ENCODE assay signal across 8 mouse cellular contexts in genomic region chr19:4441621-4442161, GRCm38 (mm10). TPM values are rescaled to one million over a fixed set of nuclear protein-coding genes. Genes with fewer than 3 reads are reported as not detected.
A peak's percentile ranks its signal among the peaks of the same experiment; 100 is the strongest.
DNase-seq lines count a peak whose midpoint lies in the region; ATAC-seq and TF ChIP-seq lines count a peak whose summit lies in the region.

No protein-coding gene starts in this region.

- H3K27ac ChIP-seq in limb, embryonic 15.5 days = peak overlapping the region; percentile 22; the same call in 1 of the 2 replicates
- H3K27ac ChIP-seq in stomach, embryonic 15.5 days = peak overlapping the region; percentile 70

- ATAC-seq in limb, embryonic 15.5 days (ENCODE audit: insufficient number of reproducible peaks, low FRiP score, low TSS enrichment, low read depth) = peak; percentile 57; the same call in 1 of the 2 replicates
- ATAC-seq in stomach, embryonic 15.5 days (ENCODE audit: insufficient read depth, low FRiP score, low read depth) = peak; percentile 66

- WGBS in limb, embryonic 15.5 days = 25% methylated on average over 10 of the region's 10 CpGs
- 23% methylated on average over 10 of the region's 10 CpGs for WGBS in stomach, embryonic 15.5 days

- peak; percentile 58 for DNase-seq in adrenal gland, adult 2 months
- no peak for DNase-seq in adrenal gland, postnatal 25 days
- DNase-seq in brain, embryonic 14.5 days (ENCODE audit: low read depth) = peak; percentile 22
- DNase-seq in heart, postnatal 14 days = peak; percentile 33 to 34
- DNase-seq in frontal cortex, postnatal 25 days (ENCODE audit: low spot score in 2 of 2) = no peak
- DNase-seq in thymus, postnatal 10 days (ENCODE audit: low spot score in 2 of 2) = no peak

- no peak overlapping the region for H3K4me2 ChIP-seq in limb, embryonic 15.5 days
- peak overlapping the region; percentile 14; the same call in 1 of the 2 replicates for H3K4me2 ChIP-seq in stomach, embryonic 15.5 days

- no peak for TF ChIP-seq POLR2A in brain, embryonic 14.5 days (IDR thresholded peaks at IDR 0.05; ENCODE audit: borderline replicate concordance, extremely low read depth, insufficient read depth, insufficient read length, poor library complexity, severe bottlenecking)

- no peak for TF ChIP-seq CTCF in brain, embryonic 14.5 days (IDR thresholded peaks at IDR 0.05; ENCODE audit: borderline replicate concordance, extremely low read depth, insufficient read depth, insufficient read length)

- H3K4me1 ChIP-seq in limb, embryonic 15.5 days = peaks cover 43% of the 10 kb centered on the region
- H3K4me1 ChIP-seq in stomach, embryonic 15.5 days = peaks cover 33% of the 10 kb centered on the region

- H3K36me3 ChIP-seq in limb, embryonic 15.5 days = no peaks in the 10 kb centered on the region
- H3K36me3 ChIP-seq in stomach, embryonic 15.5 days = no peaks in the 10 kb centered on the region

- H3K9me3 ChIP-seq in limb, embryonic 15.5 days = no peaks in the 10 kb centered on the region
- H3K9me3 ChIP-seq in stomach, embryonic 15.5 days = no peaks in the 10 kb centered on the region

- no peaks in the 10 kb centered on the region for H3K27me3 ChIP-seq in limb, embryonic 15.5 days
- no peaks in the 10 kb centered on the region for H3K27me3 ChIP-seq in stomach, embryonic 15.5 days (replicated peaks)

- no peak overlapping the region for H3K4me3 ChIP-seq in limb, embryonic 15.5 days
- no peak overlapping the region for H3K4me3 ChIP-seq in stomach, embryonic 15.5 days (replicated peaks)

- intact Hi-C loops in heart, postnatal 14 days (cut with DNase I) = loop anchor here (5.0 kb wide), 1 partner anchor 104 kb away; no protein-coding TSS in a partner anchor

- H3K9ac ChIP-seq in limb, embryonic 15.5 days = no peak overlapping the region
- H3K9ac ChIP-seq in stomach, embryonic 15.5 days = no peak overlapping the region

RNA-seq across cellular contexts. Expression of gene Rhod, which starts 2.5 kb away (rescaled TPM):
- 10 to 100 TPM; 25.7 to 36.4 TPM for total RNA-seq in adrenal gland, adult 2 months (2021)
- 35.2 and 39.5 TPM in 2 replicates for polyA plus RNA-seq in adrenal gland, adult 2 months (2012; rRNA removed)
- 26.8 and 30.4 TPM in 2 replicates for total RNA-seq in adrenal gland, postnatal 25 days (2021)
- polyA plus RNA-seq in brain, embryonic 14.5 days (2012; rRNA removed) = 4.2 and 5.2 TPM in 2 replicates
- 1 to 10 TPM; 5.9 to 6.6 TPM for total RNA-seq in heart, postnatal 14 days (2021)
- 45.2 and 53.6 TPM in 2 replicates for polyA plus RNA-seq in limb, embryonic 15.5 days (2015; fragmentation: Nextera tagmentation; extraction: Ambion mirVana)
- polyA plus RNA-seq in stomach, embryonic 15.5 days (2015; fragmentation: Nextera tagmentation; extraction: Ambion mirVana) = 24.1 and 32.0 TPM in 2 replicates

RNA-seq across cellular contexts. Expression of gene Syt12, which starts 35.6 kb away (rescaled TPM):
- 10 to 100 TPM; 58.0 to 74.0 TPM for total RNA-seq in adrenal gland, adult 2 months (2021)
- polyA plus RNA-seq in adrenal gland, adult 2 months (2012; rRNA removed) = 124 and 143 TPM in 2 replicates
- total RNA-seq in adrenal gland, postnatal 25 days (2021) = 62.2 and 66.7 TPM in 2 replicates
- 1.7 and 2.9 TPM in 2 replicates for polyA plus RNA-seq in brain, embryonic 14.5 days (2012; rRNA removed)
- 1 to 10 TPM; 1.8 to 5.0 TPM for total RNA-seq in heart, postnatal 14 days (2021)
- polyA plus RNA-seq in limb, embryonic 15.5 days (2015; fragmentation: Nextera tagmentation; extraction: Ambion mirVana) = 0.55 and 0.76 TPM in 2 replicates
- polyA plus RNA-seq in stomach, embryonic 15.5 days (2015; fragmentation: Nextera tagmentation; extraction: Ambion mirVana) = 0.81 and 0.99 TPM in 2 replicates

RNA-seq across cellular contexts. Expression of gene Kdm2a, which starts 43.6 kb away (rescaled TPM):
- 100 to 1,000 TPM in 1 of 2 experiments, 10 to 100 TPM in 1; 81.7 to 155 TPM for total RNA-seq in adrenal gland, adult 2 months (2021)
- polyA plus RNA-seq in adrenal gland, adult 2 months (2012; rRNA removed) = 66.3 and 78.0 TPM in 2 replicates
- 116 and 131 TPM in 2 replicates for total RNA-seq in adrenal gland, postnatal 25 days (2021)
- 86.9 and 88.9 TPM in 2 replicates for polyA plus RNA-seq in brain, embryonic 14.5 days (2012; rRNA removed)
- total RNA-seq in heart, postnatal 14 days (2021) = 10 to 100 TPM; 47.6 to 49.5 TPM
- polyA plus RNA-seq in limb, embryonic 15.5 days (2015; fragmentation: Nextera tagmentation; extraction: Ambion mirVana) = 40.9 and 41.2 TPM in 2 replicates
- 37.2 and 44.7 TPM in 2 replicates for polyA plus RNA-seq in stomach, embryonic 15.5 days (2015; fragmentation: Nextera tagmentation; extraction: Ambion mirVana)

RNA-seq across cellular contexts. Expression of gene 2010003K11Rik, which starts 56.7 kb away (rescaled TPM):
- total RNA-seq in adrenal gland, adult 2 months (2021) = 10 to 100 TPM; 41.3 to 58.6 TPM
- 6.4 and 8.5 TPM in 2 replicates for polyA plus RNA-seq in adrenal gland, adult 2 months (2012; rRNA removed)
- 22.0 and 34.8 TPM in 2 replicates for total RNA-seq in adrenal gland, postnatal 25 days (2021)
- 0.08 TPM in 1 of 2 replicates, not detected in the other for polyA plus RNA-seq in brain, embryonic 14.5 days (2012; rRNA removed)
- total RNA-seq in heart, postnatal 14 days (2021) = under 1 TPM in 1 of 2 experiments, not detected in 1; 0.48 TPM
- polyA plus RNA-seq in limb, embryonic 15.5 days (2015; fragmentation: Nextera tagmentation; extraction: Ambion mirVana) = not detected in 2 replicates
- 1.2 and 1.3 TPM in 2 replicates for polyA plus RNA-seq in stomach, embryonic 15.5 days (2015; fragmentation: Nextera tagmentation; extraction: Ambion mirVana)

Comparison
In these comparisons a context has a peak if more than half of its experiments do, and no peak if none do; other contexts are left out.
1. DNase-seq: peak in adrenal gland, adult 2 months (single experiment), brain, embryonic 14.5 days (single experiment) and heart, postnatal 14 days (2 of 2); none in adrenal gland, postnatal 25 days (single experiment), frontal cortex, postnatal 25 days (0 of 2) and thymus, postnatal 10 days (0 of 2).
2. RNA of gene Syt12, which starts 35.6 kb away (polyA plus RNA-seq): 124 to 143 TPM in adrenal gland, adult 2 months; 1.7 to 2.9 TPM in brain, embryonic 14.5 days, 0.81 to 0.99 TPM in stomach, embryonic 15.5 days and 0.55 to 0.76 TPM in limb, embryonic 15.5 days; every median in the first group is over 10 times any median in the second.